Mouse (Mus musculus) naive thymus-derived CD4-positive, alpha-beta T cell, adult 2 months (primary cell): ENCODE measurements at regions not wholly inside any gene's neighbourhood (a gene's known extent, or its start where the extent isn't known, plus 50 kb on each side); places are given as distances from the start of the nearest gene placed in this dataset.

Experiments used
- DNase-seq: peaks from one replicate; pipeline ENCODE4 v3.0.0-alpha.2; 2011; ENCODE audit warnings: low read depth

DNA sequence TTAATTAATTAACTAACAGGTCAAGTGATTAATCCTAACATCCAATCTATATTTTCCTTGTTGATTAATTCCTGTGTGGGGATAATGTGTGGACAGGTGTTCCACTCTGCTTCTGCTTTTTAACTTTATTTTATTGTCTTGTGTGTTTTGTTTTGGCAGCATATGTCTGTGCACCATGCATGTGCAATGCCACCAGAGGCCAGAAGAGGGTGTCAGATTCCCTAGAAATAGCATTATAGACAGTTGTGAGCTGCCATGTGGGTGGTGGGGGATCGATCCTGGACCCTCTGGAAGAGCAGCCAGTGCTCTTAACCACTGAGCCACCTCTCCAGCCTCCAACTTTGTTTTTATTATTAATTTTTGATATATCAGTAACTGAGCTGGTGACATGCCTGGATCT, 65.6 kb downstream of the En1 start:
- no peak for DNase-seq

DNA sequence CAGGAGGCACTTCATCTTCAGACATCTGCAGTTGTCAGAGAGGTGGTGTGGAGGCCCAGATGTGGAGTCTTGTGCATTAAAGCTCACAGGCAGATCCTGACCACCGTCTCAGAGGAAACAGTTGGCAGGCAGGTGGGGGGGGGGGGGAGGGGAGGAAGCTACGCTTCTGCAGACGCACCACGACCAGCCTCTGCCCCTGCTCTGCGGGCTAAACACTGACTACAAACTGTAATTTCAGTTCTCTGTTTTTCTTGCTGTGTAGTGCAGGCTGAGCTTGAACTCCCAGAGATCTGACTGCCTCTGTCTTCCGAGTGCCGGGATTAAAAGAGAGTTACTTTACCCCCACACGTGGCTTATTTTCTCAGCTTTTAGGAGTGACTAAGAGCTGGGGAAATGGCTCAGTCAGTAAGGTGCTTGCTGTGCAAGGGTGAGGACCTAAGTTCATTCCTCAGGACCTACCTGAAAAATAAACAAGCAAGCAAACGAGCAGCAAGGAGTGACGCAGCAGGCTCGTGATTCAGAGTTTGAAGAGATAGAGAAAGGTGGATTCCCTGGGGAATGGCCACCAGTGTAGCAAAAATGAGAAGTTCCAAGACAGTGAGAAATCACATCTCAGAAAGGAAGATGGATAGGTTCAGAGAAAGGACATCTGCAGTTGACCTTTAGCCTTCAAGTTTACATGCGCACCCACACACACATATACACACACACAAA, 81.5 kb downstream of the En1 start:
- no peak for DNase-seq

DNA sequence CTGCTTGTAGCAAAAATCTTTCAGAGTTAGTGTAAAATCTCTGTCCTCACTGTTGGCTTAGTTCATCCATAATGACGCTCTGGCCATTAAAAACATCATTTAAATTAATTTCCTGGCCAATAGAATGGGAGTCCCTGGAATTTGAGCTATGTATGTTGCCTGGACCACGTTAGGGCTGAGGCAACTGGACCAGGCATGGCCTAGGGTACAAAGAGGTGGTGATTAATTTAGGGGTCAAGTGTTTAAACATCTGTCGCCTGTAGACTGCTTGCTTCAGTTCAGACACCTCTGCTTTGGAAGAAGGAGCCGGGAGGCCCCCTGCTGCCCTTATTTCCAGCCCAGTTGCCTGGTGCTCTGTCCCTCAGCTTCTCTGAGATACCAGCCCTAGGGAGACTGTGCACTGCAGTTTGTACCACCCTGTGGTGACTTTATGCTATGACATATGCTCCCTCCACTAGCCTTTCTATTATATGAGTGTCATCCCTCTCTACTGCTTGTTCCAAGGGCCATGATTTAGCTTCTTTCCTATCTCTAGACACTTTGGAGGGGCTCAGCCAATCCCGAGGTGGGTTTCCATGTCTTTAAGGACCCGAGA, 83.5 kb downstream of the En1 start:
- DNase-seq = no peak

DNA sequence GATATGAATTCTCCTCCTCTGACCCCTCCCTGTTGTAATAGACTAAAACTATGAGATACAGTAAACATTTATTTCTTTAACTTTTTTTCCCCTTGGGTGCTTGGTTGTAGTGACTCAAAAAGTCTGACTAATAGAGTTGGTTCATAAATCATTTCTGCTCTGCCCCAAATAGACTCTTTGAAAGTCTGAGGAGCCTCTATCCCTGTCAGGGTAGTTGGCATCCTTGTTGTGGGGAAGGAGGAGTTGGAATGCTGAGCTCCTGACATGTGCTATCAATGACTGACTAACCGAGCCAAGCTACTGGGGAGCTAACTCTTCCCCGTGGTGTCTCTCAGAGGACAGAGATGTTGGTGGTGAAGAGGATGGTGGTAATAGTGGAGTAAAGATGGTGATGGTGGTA, 89.4 kb downstream of the En1 start:
- DNase-seq = no peak

DNA sequence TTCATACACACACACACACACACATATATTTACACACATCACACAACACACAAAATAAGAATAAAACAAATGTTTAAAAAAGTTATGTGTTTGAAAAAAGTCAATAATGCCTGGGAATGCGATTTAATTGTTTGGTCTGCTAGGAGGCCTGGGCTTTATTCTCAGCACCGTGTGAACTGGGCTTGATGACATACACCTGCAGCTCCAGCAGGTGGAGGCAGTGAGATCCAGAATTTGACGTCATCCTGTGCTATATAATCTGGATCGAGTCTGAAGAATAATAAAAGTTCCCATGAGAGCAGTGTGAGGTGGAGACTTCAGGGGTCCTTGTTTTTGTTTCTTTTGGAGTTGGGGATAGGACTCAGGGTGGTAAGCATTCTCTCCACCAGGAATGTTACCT, 96.0 kb downstream of the En1 start:
- no peak for DNase-seq

DNA sequence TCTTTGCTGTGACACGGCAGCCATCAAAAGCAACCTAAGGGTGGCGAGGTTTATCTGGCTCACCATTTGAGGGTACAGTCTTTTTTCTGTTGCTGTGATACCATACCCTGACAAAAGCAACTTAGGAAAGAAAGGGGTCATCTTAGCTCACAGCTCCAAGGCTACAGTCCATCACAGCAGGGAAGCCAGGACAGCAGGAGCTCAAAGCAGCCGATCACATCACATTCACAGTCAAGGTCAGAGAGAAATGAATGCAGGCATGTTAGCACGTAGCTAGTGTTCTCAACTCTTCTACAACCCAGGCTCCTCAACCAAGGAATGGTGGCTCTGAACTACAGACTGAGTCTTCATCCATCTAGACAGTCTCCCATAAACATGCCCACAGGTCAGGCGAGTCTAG, 102.0 kb downstream of the En1 start:
- no peak for DNase-seq

DNA sequence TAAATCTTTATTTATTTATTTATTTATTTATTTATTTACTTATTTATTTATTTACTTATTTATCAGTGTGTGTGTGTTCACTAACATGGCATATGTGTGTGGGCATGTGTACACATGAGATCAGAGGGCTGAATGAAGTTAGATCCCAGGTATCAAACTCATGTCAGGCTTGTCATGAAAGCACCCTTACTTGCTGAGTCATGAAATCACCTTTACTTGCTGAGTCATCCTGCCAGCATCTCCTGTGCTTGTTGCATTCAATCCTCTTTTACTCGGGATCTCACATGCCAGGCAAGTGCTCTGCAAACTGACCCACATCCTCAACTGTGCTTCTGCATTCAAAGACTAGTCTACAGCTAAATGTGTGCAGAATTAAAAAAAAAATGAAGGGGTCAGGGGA, 103.8 kb downstream of the En1 start:
- DNase-seq = no peak

DNA sequence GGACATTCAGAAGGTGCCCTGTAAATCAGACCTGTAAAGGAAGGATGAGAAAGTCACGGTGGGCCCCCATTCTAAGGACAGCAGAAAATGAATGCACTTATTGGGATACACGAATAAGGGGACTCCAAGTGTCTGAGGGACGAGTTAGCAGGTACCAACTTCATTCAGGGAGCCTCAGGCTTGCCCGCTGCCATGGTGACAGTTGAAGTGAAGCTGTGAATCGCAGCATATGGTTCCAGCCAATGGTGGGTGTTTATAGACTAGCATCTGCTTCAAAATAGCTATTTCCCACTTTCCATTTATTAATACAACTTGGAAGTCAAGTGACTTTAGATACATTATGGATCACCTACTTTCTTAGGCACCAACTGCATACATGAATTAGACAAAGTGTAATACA, 106.3 kb downstream of the En1 start:
- DNase-seq = no peak

DNA sequence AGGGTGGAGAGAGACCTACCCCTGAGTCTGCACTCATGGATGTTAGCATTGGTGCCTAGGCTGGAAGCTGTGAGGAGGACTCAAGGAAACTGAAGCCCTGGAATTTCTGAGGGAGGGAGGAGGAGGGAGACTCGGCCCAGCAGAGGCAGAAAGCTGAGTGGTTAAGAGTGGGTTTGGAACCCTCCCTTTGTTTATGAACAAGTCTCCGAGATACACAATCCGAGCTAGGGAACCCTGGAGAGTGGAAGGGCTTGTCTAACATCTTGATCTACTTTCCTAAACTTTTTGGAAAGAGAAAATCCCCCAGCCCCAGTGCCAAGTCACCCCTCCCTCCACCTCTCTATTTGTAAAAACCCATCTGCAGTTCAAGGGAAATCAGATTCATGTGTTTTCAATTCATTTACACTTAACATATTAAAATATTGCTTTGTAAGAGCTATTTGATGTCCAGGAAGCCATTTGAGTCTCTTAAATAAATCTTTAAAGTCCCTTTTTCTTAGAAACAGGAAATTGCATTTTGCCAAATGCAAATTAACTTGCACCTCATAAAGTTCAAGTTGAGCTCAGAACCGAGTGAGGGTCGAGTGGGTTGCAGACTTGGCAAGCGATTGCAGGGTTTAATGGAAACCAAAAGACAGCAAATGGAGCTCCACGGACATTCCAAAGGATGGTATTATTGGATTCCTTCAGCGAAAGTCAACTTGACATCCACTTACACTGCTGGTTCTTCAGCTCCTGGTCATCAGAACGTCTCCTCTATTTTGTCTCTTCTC, 113.1 kb downstream of the En1 start:
- DNase-seq = no peak

DNA sequence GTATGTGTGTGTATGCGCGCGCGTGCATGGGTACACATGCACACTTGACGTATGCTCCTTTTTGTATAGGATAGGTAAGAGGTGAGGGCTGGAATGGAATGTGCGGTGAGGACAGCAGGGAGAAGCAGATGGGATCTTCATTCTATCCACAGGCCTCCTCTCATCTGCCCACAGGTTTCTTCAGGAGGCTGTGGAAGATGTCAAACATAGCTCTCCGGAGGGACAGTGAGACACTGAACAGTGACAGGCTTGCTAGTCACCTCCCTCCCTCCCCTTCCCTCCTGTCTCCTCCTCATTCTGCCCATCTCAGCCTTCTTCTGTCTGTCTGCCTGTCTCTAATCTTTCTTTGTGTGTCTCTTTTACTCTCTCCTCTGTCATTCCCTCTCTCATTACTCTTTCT, 124.6 kb downstream of the En1 start:
- DNase-seq = no peak

DNA sequence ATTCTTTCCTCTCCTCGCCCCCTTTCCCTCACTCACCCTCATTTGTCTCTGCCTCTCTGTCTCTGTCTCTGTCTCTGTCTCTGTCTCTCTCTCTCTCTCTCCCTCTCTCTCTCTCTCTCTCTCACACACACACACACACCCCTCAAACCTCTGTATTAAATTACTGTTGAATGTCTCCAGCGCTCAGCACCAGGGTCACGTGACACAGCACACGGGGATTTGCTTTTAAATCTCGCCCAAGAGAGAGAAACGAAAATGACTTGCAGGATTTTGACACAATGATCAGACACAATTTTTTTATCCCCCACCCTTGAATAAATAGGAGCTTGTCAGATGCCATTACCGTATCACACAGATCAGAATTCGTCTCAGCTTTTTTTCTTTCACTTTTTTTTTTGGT, 125.2 kb downstream of the En1 start:
- no peak for DNase-seq

DNA sequence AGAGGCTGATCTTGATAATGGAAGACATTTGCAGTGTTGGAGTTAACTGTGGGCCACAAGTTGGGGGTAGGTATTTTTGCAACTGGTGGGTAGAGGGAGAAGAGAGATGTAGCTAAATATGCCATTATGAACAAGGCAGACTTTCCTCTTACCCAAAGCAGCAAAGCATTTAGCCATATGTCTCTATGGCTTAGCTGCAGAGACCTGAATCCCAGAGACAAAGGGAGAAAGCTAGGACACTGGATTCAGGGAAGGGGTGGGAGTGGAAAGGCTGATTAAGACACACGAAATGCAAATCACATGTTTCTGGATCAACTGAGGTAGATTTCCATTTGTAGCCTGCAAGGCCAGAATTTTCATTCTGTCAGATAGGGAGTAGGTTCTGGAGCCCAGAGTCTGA, 129.8 kb downstream of the En1 start:
- DNase-seq = no peak

DNA sequence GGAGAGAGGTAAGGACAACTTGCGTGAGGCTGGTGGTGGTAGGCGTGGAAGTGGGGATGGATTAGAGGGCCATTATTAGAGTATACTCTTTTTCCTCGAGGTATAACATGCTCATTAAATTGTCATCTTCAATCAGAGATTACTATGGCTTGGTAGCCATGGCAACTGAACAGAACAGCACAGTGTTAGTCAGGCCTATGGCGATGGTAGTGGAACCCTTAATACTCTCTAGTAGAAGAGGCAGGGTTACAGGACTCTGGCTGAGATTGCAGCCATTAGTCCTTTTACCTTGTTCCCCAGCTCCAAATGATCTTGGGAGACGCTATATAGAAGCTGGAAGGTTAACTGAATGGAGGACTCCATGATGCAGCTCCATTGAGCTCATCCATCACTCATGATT, 131.5 kb downstream of the En1 start:
- no peak for DNase-seq

DNA sequence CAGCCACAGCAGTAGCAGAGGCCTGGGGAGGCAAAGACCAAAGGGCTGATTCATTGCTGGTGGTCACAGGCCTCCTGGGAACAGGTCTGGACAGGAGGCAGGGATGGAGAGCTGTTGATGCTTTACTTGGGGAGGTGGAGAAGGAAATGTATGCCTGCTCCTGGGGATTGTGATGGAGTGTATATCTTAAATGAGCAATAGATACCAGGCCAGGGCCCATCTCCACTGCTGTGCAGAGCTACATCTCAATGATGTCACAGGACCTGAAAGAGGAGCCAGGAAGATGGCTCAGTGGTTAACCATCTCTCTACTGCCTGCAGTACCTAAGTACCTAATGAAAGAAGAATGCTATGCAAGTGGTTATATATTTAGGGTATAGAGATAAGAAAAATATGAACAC, 132.6 kb downstream of the En1 start:
- no peak for DNase-seq

DNA sequence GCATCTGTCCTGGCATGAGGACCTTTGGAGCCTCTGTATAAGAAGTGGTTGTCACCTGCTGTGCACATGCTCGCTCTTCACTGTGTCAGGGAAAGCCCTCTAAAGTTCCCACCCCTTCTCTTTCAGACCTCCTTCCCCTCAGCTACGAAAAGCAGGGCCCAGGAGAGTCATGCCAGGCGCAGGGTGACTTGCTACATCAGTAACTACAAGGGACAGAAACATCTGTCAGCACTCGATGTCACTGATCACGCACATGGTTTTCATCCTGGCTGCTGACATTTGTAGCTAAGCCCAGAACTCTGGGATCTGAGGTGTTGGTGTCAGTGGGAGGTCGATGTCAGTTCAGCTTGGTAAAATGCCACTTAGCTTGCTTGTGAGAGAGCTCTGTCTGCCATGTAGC, 137.3 kb downstream of the En1 start:
- no peak for DNase-seq

DNA sequence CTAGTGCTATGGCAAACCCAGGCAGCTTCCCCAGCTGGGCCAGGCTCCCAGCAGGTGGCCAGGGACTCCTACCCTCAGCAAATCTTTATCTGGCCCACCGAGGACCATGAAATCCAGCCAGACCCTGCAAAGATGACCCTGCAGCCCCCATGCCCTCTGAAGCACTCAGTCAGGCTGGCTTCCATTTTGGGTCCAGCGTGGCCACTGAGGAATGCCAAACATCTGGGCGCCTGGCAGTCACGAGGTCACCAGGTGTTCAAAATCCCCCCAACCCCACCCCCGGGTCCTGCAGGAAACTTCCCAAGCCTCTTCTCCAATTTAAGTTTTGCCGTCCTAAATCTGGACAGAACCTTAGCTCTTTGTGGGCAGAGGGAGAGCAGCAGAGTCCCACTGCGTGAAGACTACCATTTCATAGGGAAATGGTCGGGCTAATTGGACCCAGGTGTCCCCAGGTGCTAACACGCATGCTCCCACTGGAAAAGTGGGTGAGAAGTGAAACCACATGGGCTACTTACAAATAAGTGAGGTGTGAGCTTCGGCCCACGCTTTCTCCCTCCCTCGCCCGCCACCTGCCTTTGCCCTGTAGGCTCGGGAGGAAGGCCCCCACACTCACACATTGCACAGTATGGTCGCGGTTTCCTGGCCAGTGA, 139.0 kb downstream of the En1 start:
- DNase-seq = no peak

DNA sequence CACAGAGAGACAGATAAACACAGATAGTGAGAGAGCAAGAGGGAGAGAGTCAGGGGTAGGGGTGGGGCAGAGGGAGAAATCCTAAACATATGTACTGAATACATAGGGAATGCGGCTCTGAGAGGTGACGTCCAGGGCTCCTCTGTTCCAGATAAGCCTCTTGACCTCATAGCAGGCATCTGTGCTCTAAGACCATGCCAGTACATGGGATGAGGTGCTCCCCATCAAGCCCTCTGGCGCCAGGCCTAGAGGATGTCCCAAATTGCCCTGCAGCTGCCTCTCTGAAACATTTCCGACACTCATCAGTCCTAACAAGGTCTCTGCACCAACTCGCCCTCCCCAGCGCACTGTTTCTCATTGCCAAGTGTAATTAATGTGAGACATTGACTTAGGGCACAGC, 146.7 kb downstream of the En1 start:
- no peak for DNase-seq

DNA sequence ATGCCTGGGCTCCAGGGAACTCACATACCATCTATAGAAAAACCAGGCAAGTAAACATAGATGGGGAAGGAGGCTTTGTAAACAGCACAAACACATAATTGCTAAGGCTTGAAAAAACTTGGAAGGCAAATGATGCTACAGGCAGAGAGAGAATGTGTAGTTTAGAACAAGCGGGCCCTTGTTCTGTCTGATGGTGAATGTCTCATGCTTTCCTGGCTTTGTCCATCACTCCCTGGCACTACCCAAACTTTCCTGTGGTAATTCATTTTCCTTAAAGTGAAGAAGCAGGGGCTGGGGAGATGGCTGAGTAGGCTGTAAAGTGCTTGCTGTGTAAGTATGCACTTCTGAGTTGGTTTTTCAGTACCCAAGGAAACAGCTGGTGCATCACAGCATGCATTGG, 151.2 kb downstream of the En1 start:
- no peak for DNase-seq

DNA sequence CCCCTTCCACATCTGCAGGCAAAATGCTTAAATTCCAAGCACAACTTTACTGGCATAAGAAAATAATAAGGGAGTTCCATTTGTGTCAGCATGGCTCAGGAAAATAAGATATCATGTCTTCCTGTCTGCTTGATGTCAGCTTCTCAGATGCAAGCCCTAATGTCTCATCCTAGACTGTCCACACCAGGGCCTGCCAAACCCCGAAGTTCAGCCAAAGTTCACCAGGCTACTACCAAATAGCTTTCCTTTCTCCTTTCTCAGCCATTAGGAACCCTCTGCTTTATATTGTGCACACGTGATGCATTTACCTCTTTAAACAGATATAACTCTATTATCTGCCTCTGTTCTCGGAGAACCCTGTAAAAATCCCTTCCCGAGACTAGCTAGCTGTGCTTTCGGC, 152.1 kb downstream of the En1 start:
- DNase-seq = no peak

DNA sequence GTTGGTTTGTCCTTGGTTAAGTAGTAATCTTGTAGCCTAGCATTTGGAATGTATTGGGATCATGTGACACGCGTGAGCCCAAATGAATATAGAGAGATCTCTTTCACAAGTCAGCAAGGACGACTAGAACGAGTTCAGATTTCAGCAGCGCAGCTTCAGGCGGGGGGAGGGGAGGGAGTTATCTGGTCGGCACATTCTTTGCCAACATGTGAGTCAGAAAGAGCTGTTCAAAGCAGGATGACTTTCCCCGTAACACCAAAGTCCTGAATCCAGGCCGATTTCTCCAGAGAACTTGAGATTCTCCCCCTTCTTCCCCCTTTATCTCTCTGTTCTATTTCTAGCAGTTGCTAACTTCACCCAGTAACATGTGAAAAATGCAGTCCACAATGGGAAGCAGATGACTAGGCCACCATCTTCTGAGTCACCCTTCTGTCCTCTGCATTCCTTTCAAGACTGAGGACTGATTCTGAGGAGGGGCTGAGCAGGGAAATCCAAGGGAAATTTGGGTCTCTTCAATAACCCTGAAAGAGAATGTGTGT, 155.1 kb downstream of the En1 start:
- DNase-seq = no peak

DNA sequence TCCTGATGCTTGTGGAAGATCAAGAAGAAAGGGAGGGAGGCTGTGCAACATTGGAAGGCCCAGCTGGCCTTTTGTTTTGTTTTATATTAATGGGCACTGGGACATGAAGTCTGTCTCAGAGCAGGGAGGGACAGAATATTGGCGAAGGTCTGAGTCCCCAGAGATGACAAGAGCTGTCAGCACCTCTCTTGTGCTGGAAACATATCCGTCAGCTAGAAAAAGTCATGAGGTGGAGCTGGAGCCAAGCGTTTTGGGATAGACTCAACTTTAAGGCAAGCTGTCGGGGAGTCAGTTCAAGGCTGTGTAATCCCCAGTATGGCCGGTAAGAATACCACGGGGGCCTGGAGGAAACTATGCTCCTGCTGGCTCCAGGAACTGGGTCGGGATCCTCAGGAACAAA, 156.0 kb downstream of the En1 start:
- no peak for DNase-seq

DNA sequence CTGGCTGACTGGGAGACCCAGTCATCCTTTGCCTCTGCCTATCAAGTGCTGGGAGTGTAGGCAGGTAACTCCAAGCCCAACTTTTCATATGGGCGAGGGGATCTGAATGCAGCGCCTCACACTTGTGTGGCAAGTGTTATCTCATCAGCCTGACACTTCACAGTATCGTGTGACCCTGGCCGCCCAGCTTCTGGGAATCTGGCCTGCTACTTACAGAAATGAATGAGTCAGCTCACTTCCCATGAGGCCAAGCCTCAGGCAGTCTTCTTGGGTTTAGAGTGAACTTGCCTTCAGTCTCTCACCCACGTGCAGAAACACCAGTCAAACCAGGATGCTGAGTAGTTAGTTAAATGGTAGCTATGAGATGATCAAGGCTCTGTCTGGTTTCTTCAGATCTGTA, 156.5 kb downstream of the En1 start:
- DNase-seq = no peak

DNA sequence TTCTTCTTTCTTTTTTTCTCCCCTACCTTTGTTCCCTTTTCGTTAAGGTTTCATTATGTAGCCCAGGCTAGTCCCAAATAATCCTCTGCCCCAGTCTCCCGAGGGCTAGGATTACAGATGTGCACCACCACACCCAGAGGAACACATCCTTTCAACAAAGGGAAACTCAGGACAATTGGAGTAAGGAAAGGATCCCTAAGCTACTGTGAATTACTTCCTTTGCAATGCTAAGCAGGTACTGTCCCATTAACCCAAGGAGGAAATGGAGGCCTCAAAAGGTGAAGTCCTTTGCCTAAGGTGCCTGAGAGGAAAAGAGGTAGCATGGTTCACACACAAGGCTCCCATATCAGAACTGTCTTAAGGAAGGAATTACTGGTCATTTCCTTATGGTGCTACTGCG, 157.2 kb downstream of the En1 start:
- no peak for DNase-seq
